Mouse (Mus musculus): ENCODE data around the gene Tpo. TPM values are rescaled to one million over a fixed set of nuclear protein-coding genes. Genes with fewer than 3 reads are reported as not detected.

The Tpo gene
- polyA plus RNA-seq, 1 experiment from 2014 or later: 0.15 TPM

DNA sequence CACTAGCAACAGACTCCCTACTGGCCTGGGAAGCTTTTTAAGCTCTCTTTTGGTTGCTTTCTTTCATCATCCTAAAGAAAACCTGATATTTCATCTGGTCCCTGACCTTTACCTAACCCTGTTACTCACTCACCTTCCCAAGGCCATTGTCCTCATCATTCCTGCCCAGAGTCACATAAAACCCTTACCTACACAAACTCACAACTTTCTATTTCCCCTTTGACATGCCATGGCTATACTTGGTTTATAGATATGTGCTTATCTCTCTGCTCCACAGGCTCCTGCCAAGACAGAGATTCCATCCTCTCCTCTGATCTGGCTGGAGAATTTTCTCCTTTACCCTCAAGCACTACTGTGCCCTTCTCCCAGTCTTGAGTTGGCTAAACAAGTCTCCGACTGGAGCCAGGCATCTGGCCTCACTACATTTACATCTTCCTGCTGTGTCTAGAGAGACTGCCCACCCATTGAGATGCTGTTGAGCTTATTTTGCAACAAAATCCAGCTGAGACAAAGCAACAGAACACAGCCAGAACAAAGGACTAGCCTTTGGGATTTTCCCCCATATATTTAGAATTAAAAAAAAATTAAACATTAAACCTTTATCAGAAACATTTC lies 70.8 kb downstream of the Tpo start:
- no peaks in the 10 kb centered on the region for H3K27me3 ChIP-seq (replicated peaks; ENCODE audit: control insufficient read depth, insufficient read depth, low read length)
- DNase-seq (ENCODE audit: low spot score) (no peak), ATAC-seq (no peak)
- H3K27ac ChIP-seq (ENCODE audit: low read depth, low read length): no peak overlapping the region
- WGBS: 24% methylated on average over 1 of the region's 1 CpGs
- no peaks in the 10 kb centered on the region for H3K36me3 ChIP-seq (ENCODE audit: control insufficient read depth, insufficient read depth, low read length)
- H3K4me1 ChIP-seq (ENCODE audit: control insufficient read depth, insufficient read depth, low read length): no peaks in the 10 kb centered on the region
- H3K4me2 ChIP-seq (ENCODE audit: low read length): no peak overlapping the region
- no peaks in the 10 kb centered on the region for H3K9me3 ChIP-seq (replicated peaks; ENCODE audit: control insufficient read depth, low read length)
- H3K4me3 ChIP-seq (ENCODE audit: low read depth, low read length): no peak overlapping the region
- H3K9ac ChIP-seq (ENCODE audit: low read length): no peak overlapping the region

DNA sequence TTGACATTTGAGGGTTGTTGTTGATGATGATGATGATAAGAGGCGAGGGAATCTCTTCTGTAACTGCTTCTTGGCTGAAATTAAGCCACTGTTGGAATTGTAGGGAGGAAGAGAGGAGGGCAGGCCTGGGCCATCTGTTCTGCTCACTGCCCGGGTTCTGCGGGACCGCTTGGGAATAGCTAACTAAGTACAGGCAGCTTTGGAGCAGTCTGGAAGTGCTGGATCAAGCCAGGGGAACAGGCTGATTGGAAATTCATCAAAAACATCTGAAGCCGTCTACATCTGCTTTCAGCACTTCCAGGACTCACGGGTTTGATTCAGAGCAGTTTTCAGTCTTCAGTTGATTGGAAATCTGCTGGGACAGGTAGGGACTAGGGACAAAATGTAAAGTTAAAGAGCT lies 74.4 kb downstream of the Tpo start:
- no peaks in the 10 kb centered on the region for H3K4me1 ChIP-seq (ENCODE audit: control insufficient read depth, insufficient read depth, low read length)
- no peaks in the 10 kb centered on the region for H3K36me3 ChIP-seq (ENCODE audit: control insufficient read depth, insufficient read depth, low read length)
- H3K9ac ChIP-seq (ENCODE audit: low read length): no peak overlapping the region
- no peaks in the 10 kb centered on the region for H3K27me3 ChIP-seq (replicated peaks; ENCODE audit: control insufficient read depth, insufficient read depth, low read length)
- no peaks in the 10 kb centered on the region for H3K9me3 ChIP-seq (replicated peaks; ENCODE audit: control insufficient read depth, low read length)
- H3K4me3 ChIP-seq (ENCODE audit: low read depth, low read length): no peak overlapping the region
- no peak overlapping the region for H3K4me2 ChIP-seq (ENCODE audit: low read length)
- H3K27ac ChIP-seq (ENCODE audit: low read depth, low read length): no peak overlapping the region
- 79% methylated on average over 6 of the region's 6 CpGs for WGBS
- ATAC-seq (no peak), DNase-seq (ENCODE audit: low spot score) (no peak)

DNA sequence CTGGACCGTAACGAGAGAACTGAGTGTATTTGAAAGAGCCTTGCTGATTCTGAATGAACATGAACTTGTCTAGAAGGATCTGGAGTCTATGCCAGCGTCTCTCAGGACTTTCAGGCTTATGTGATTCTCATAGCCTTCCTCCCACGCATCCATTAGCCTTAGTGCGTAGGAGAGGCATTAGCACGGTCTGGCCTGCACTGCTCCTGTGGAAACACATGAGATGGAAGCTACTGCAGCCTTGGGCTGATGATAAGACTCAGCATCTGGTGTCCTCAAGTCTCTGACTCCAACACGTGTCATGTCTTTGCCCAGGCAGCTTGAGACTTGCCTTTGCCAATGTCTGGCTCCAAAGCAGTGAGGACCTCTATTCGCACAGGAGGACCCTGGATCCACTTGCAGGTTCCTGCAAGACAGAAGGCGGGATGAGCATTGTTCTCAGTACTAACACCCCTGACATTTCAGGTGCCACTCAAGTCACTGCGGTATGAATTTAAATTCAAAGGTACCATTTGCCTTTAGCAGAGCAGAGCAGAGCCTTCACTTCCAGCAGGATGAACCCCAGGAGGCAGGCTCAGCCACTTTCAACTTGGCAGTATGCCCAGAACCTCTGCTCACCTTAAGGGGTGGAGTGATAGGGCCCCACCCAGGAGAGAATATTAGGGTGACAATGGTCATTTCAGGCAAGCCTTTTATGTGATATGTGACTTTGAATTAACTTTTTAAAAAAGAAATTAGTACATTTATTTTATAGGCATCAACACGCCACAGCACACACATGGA lies 77.5 kb downstream of the Tpo start:
- no peak for ATAC-seq
- Histone ChIP-seq H3K9ac (ENCODE audit: low read length) (no peak overlapping the region), H3K27me3 (replicated peaks; ENCODE audit: control insufficient read depth, insufficient read depth, low read length) (no peaks in the 10 kb centered on the region), H3K4me1 (ENCODE audit: control insufficient read depth, insufficient read depth, low read length) (no peaks in the 10 kb centered on the region), H3K27ac (ENCODE audit: low read depth, low read length) (no peak overlapping the region), H3K36me3 (ENCODE audit: control insufficient read depth, insufficient read depth, low read length) (no peaks in the 10 kb centered on the region), H3K9me3 (replicated peaks; ENCODE audit: control insufficient read depth, low read length) (no peaks in the 10 kb centered on the region), H3K4me2 (ENCODE audit: low read length) (no peak overlapping the region), H3K4me3 (ENCODE audit: low read depth, low read length) (no peak overlapping the region)
- DNase-seq (ENCODE audit: low spot score): no peak
- 89% methylated on average over 11 of the region's 11 CpGs for WGBS

DNA sequence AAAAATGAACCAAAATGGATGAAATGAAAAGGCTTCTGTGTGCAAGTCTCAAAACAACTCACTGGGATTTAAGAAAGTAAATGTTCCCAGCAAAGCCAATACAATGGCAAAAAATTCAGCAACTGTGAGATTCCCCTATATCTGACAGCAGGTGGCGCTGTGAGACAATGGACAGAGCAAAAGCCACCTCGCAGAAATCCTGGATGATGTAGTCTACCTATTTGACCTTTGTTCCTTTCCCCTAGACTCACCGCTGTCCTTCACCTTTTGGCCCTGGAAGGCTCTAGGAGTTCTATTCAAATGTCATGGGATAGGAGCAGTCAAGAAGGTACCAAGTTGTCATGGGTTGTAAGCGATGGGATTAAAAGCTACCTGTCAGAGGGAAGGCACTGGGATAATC lies 82.2 kb downstream of the Tpo start:
- Histone ChIP-seq H3K27me3 (replicated peaks; ENCODE audit: control insufficient read depth, insufficient read depth, low read length) (no peaks in the 10 kb centered on the region), H3K9ac (ENCODE audit: low read length) (no peak overlapping the region), H3K27ac (ENCODE audit: low read depth, low read length) (no peak overlapping the region), H3K36me3 (ENCODE audit: control insufficient read depth, insufficient read depth, low read length) (no peaks in the 10 kb centered on the region), H3K4me1 (ENCODE audit: control insufficient read depth, insufficient read depth, low read length) (no peaks in the 10 kb centered on the region), H3K4me2 (ENCODE audit: low read length) (no peak overlapping the region), H3K9me3 (replicated peaks; ENCODE audit: control insufficient read depth, low read length) (no peaks in the 10 kb centered on the region), H3K4me3 (ENCODE audit: low read depth, low read length) (no peak overlapping the region)
- DNase-seq (ENCODE audit: low spot score) (peak; percentile 72), ATAC-seq (peak; percentile 40; the same call in 1 of the 2 replicates)
- WGBS: 14% methylated on average over 4 of the region's 4 CpGs

DNA sequence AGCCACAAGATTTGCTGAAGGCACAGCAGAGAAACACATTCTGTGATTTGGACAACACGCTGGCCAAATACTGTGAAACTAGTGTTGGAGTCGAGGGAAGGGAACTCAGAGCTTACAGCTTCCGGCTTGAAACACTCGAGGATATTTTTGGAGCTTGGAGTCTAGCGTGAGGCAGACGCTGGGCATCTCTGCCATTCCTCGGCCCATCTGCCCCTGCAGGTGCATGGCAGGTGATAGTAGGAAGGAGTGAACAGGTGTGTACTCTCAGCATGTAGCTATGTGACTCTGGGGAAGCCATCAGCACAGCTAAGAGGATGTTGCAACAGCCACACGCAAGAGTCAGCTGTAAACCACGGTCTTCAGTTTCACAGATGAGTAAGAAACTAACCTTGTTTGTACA lies 82.6 kb downstream of the Tpo start:
- no peak for ATAC-seq
- WGBS: 85% methylated on average over 9 of the region's 9 CpGs

DNA sequence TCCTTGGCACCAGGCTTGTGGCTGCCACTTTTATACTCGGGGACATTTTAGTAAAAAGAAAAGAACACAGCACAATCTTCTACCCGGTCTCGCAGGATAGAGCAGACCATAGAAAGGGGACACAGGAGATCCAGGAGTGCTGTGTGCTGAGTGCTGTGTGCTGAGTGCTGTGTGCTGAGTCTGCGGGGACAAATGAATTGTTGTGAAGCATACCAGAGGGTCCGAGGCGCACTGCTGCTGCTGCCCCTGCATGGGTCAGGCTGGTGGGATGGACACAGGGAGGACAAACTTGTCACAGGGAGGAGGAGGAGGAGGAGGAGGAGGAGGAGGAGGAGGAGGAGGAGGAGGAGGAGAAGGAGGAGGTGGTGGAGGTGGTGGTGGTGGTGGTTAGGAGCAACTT lies 83.6 kb downstream of the Tpo start:
- H3K4me2 ChIP-seq (ENCODE audit: low read length): no peak overlapping the region
- DNase-seq (ENCODE audit: low spot score): no peak
- H3K4me1 ChIP-seq (ENCODE audit: control insufficient read depth, insufficient read depth, low read length): no peaks in the 10 kb centered on the region
- H3K4me3 ChIP-seq (ENCODE audit: low read depth, low read length): no peak overlapping the region
- 80% methylated on average over 6 of the region's 6 CpGs for WGBS
- no peaks in the 10 kb centered on the region for H3K36me3 ChIP-seq (ENCODE audit: control insufficient read depth, insufficient read depth, low read length)
- no peak overlapping the region for H3K27ac ChIP-seq (ENCODE audit: low read depth, low read length)
- H3K9me3 ChIP-seq (replicated peaks; ENCODE audit: control insufficient read depth, low read length): no peaks in the 10 kb centered on the region
- no peaks in the 10 kb centered on the region for H3K27me3 ChIP-seq (replicated peaks; ENCODE audit: control insufficient read depth, insufficient read depth, low read length)
- no peak for ATAC-seq
- no peak overlapping the region for H3K9ac ChIP-seq (ENCODE audit: low read length)

More for the DNA sequence above, 82.6 kb downstream of the Tpo start:
- Histone ChIP-seq H3K27me3 (replicated peaks; ENCODE audit: control insufficient read depth, insufficient read depth, low read length) (no peaks in the 10 kb centered on the region), H3K9ac (ENCODE audit: low read length) (no peak overlapping the region), H3K9me3 (replicated peaks; ENCODE audit: control insufficient read depth, low read length) (no peaks in the 10 kb centered on the region), H3K36me3 (ENCODE audit: control insufficient read depth, insufficient read depth, low read length) (no peaks in the 10 kb centered on the region), H3K27ac (ENCODE audit: low read depth, low read length) (no peak overlapping the region), H3K4me1 (ENCODE audit: control insufficient read depth, insufficient read depth, low read length) (no peaks in the 10 kb centered on the region), H3K4me2 (ENCODE audit: low read length) (no peak overlapping the region), H3K4me3 (ENCODE audit: low read depth, low read length) (no peak overlapping the region)
- DNase-seq (ENCODE audit: low spot score): no peak

DNA sequence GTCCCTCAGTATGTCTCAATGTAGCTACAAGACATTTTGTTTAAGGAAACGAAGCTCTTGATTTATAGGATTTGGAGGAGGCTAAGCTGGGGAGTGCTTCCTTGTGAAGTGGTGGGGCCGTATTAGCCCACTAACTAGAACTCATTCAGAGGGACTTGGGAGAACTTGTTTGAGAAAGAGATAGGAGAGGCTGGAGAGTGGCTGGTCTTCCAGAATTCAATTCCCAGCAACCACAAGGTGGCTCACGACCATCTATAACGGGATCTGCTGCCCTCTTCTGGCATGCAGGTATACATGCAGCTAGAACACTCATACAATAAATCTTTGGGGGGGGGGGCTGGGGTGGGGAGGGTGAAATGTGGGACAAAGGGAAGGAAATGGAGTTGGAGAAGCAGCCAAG lies 92.3 kb downstream of the Tpo start:
- WGBS: 22% methylated on average over 4 of the region's 4 CpGs
- Histone ChIP-seq H3K4me1 (ENCODE audit: control insufficient read depth, insufficient read depth, low read length) (peaks cover 5% of the 10 kb centered on the region; the same call in 1 of the 2 replicates), H3K4me2 (ENCODE audit: low read length) (no peak overlapping the region), H3K9ac (ENCODE audit: low read length) (no peak overlapping the region), H3K9me3 (replicated peaks; ENCODE audit: control insufficient read depth, low read length) (no peaks in the 10 kb centered on the region), H3K4me3 (ENCODE audit: low read depth, low read length) (no peak overlapping the region), H3K27me3 (replicated peaks; ENCODE audit: control insufficient read depth, insufficient read depth, low read length) (no peaks in the 10 kb centered on the region), H3K36me3 (ENCODE audit: control insufficient read depth, insufficient read depth, low read length) (no peaks in the 10 kb centered on the region), H3K27ac (ENCODE audit: low read depth, low read length) (no peak overlapping the region)
- DNase-seq (ENCODE audit: low spot score): peak; percentile 53
- 0 out of 2 replicates have a peak, but pooled peaks have one; percentile 24 for ATAC-seq

DNA sequence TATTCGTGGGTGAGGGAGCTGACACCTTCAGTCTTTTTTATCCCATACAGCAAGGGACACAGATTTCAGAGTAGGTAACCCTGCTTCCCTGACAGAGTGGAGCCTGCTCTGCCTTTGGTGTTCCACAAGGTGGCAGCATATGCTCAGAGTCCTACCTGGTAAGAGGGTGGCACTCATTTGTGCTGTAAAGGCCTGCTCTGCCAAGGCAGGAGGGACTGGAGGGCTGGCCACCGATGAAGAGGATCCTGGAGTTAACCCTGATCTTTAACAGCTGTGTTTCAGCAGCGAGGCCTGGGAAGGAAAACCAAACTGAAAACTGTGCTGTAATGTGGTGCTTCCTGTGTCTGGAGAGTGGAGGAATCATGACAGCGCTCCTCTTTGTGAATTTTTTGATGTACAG lies 92.9 kb downstream of the Tpo start:
- no peak overlapping the region for H3K4me2 ChIP-seq (ENCODE audit: low read length)
- no peaks in the 10 kb centered on the region for H3K27me3 ChIP-seq (replicated peaks; ENCODE audit: control insufficient read depth, insufficient read depth, low read length)
- H3K4me1 ChIP-seq (ENCODE audit: control insufficient read depth, insufficient read depth, low read length): peaks cover 5% of the 10 kb centered on the region; the same call in 1 of the 2 replicates
- H3K27ac ChIP-seq (ENCODE audit: low read depth, low read length): no peak overlapping the region
- H3K4me3 ChIP-seq (ENCODE audit: low read depth, low read length): no peak overlapping the region
- 51% methylated on average over 4 of the region's 4 CpGs for WGBS
- H3K9me3 ChIP-seq (replicated peaks; ENCODE audit: control insufficient read depth, low read length): no peaks in the 10 kb centered on the region
- DNase-seq (ENCODE audit: low spot score) (peak; percentile 67), ATAC-seq (peak; percentile 61)
- H3K9ac ChIP-seq (ENCODE audit: low read length): no peak overlapping the region
- H3K36me3 ChIP-seq (ENCODE audit: control insufficient read depth, insufficient read depth, low read length): no peaks in the 10 kb centered on the region

DNA sequence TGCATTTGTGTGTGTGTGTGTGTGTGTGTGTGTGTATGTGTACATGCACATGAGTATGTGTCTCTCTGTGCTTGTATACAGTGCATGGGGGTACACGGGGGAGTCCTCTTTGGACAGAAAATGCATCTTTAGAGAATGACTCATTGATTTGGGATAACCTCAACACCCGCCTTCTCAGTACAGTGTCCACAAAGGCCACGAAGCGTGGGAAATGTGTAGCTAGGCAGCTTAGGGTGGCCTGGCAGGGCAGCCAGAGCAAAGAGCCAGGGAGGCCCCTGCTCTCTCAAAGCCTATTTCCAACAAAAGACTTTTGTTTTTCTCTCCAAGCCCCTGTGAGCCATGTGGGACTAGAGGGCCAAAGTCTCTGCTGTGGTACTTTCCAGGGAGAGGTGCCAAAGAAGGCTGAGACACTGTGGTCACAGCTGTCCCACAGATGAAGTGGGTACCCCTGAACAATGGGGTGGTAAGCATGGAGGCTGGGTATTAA lies 95.8 kb downstream of the Tpo start:
- DNase-seq (ENCODE audit: low spot score): peak; percentile 73
- Histone ChIP-seq H3K27me3 (replicated peaks; ENCODE audit: control insufficient read depth, insufficient read depth, low read length) (no peaks in the 10 kb centered on the region), H3K9me3 (replicated peaks; ENCODE audit: control insufficient read depth, low read length) (no peaks in the 10 kb centered on the region), H3K4me3 (ENCODE audit: low read depth, low read length) (no peak overlapping the region), H3K36me3 (ENCODE audit: control insufficient read depth, insufficient read depth, low read length) (no peaks in the 10 kb centered on the region), H3K4me1 (ENCODE audit: control insufficient read depth, insufficient read depth, low read length) (peaks cover 5% of the 10 kb centered on the region; the same call in 1 of the 2 replicates), H3K27ac (ENCODE audit: low read depth, low read length) (peak overlapping the region; percentile 50), H3K9ac (ENCODE audit: low read length) (no peak overlapping the region), H3K4me2 (ENCODE audit: low read length) (no peak overlapping the region)
- peak; percentile 71 for ATAC-seq
- 23% methylated on average over 4 of the region's 4 CpGs for WGBS
